Mouse (Mus musculus) heart, embryonic 12.5 days (tissue): Measurements from ENCODE around the gene Igf2r. TPM values are rescaled to one million over a fixed set of nuclear protein-coding genes. Genes with fewer than 3 reads are reported as not detected.

Source experiments
- ATAC-seq: fragments of 200-750 bp; cut with Nextera tagmentation; 2 replicates; pipeline ENCODE4 v1.8.0; 2017; ENCODE audit warnings: moderate TSS enrichment, moderate library complexity; ENCODE audit not compliant: insufficient number of reproducible peaks, low FRiP score
- H3K27ac ChIP-seq: fragments of 300-500 bp; sonication (generic); 2 replicates; pipeline ENCODE4 v1.5.1; 2016; ENCODE audit warnings: mild to moderate bottlenecking, moderate library complexity; ENCODE audit not compliant: poor library complexity, severe bottlenecking
- H3K27me3 ChIP-seq: fragments of 300-500 bp; sonication (generic); replicated peaks from 2 replicates; pipeline ENCODE4 v1.6.1; 2016; ENCODE audit warnings: mild to moderate bottlenecking, moderate library complexity
- H3K36me3 ChIP-seq: fragments of 300-500 bp; sonication (generic); 2 replicates; pipeline ENCODE4 v1.6.1; 2016; ENCODE audit warnings: mild to moderate bottlenecking, moderate library complexity
- H3K4me1 ChIP-seq: fragments of 300-500 bp; sonication (generic); replicated peaks from 2 replicates; pipeline ENCODE4 v1.6.1; 2016; ENCODE audit warnings: mild to moderate bottlenecking
- H3K4me2 ChIP-seq: fragments of 300-500 bp; sonication (generic); 2 replicates; pipeline ENCODE4 v1.6.1; 2016; ENCODE audit warnings: mild to moderate bottlenecking, moderate library complexity
- H3K4me3 ChIP-seq: fragments of 300-500 bp; sonication (generic); 2 replicates; pipeline ENCODE4 v1.5.1; 2016; ENCODE audit warnings: mild to moderate bottlenecking
- H3K9ac ChIP-seq: fragments of 300-500 bp; sonication (generic); 2 replicates; pipeline ENCODE4 v1.6.1; 2016; ENCODE audit warnings: mild to moderate bottlenecking, moderate library complexity
- H3K9me3 ChIP-seq: fragments of 300-500 bp; sonication (generic); replicated peaks from 2 replicates; pipeline ENCODE4 v1.6.1; 2016; ENCODE audit warnings: mild to moderate bottlenecking, moderate library complexity
- WGBS: fragments of 180-500 bp; shearing (Covaris S2); methylation state at CpG from one replicate; pipeline ENCODE4 v1.1.7; 2016; 5-methylcytosine and 5-hydroxymethylcytosine counted together
- polyA plus RNA-seq: library from polyadenylated mRNA; unstranded; fragments of >200 nt; fragmentation: Nextera tagmentation; extraction: Ambion mirVana; gene quantifications from 2 replicates; pipeline ENCODE4 v1.2.1, GENCODE M21; 2016

The Igf2r gene
- polyA plus RNA-seq, 1 experiment from 2014 or later: 293 TPM

- Histone ChIP-seq H3K27ac (peak overlapping the region; percentile 88), H3K9ac (no peak overlapping the region)
- ATAC-seq: peak; percentile 87
Observed at GRCm38 (mm10) chr17:12668478-12669362, 100.7 kb downstream of the Igf2r start.

GRCm38 (mm10) chr17:12664156-12664555 lies 105.3 kb downstream of the Igf2r start:
- WGBS: 66% methylated on average over 8 of the region's 8 CpGs
- Histone ChIP-seq H3K27me3 (no peaks in the 10 kb centered on the region), H3K9me3 (no peaks in the 10 kb centered on the region), H3K4me2 (no peak overlapping the region), H3K36me3 (no peaks in the 10 kb centered on the region), H3K4me3 (no peak overlapping the region), H3K4me1 (peaks cover 42% of the 10 kb centered on the region), H3K27ac (0 out of 2 replicates have a peak overlapping the region, but pooled peaks have one; percentile 8), H3K9ac (no peak overlapping the region)
- ATAC-seq: no peak

More at GRCm38 (mm10) chr17:12668478-12669362, 100.7 kb downstream of the Igf2r start:
- Histone ChIP-seq H3K4me1 (peaks cover 43% of the 10 kb centered on the region), H3K36me3 (no peaks in the 10 kb centered on the region), H3K4me3 (no peak overlapping the region), H3K9me3 (no peaks in the 10 kb centered on the region), H3K4me2 (0 out of 2 replicates have a peak overlapping the region, but pooled peaks have one; percentile 13), H3K27me3 (no peaks in the 10 kb centered on the region)
- 8% methylated on average over 7 of the region's 7 CpGs for WGBS

GRCm38 (mm10) chr17:12660572-12661260 lies 108.7 kb downstream of the Igf2r start:
- ATAC-seq: no peak
- Histone ChIP-seq H3K4me3 (no peak overlapping the region), H3K27me3 (no peaks in the 10 kb centered on the region), H3K36me3 (no peaks in the 10 kb centered on the region), H3K9ac (no peak overlapping the region), H3K4me1 (peaks cover 19% of the 10 kb centered on the region), H3K9me3 (no peaks in the 10 kb centered on the region), H3K27ac (no peak overlapping the region), H3K4me2 (no peak overlapping the region)
- WGBS: 64% methylated on average over 13 of the region's 13 CpGs

- no peak for ATAC-seq
- H3K9ac ChIP-seq: no peak overlapping the region
- no peaks in the 10 kb centered on the region for H3K9me3 ChIP-seq
- WGBS: 89% methylated on average over 10 of the region's 10 CpGs
- H3K4me3 ChIP-seq: no peak overlapping the region
- no peak overlapping the region for H3K4me2 ChIP-seq
- H3K36me3 ChIP-seq: no peaks in the 10 kb centered on the region
- H3K4me1 ChIP-seq: peaks cover 15% of the 10 kb centered on the region
- H3K27me3 ChIP-seq: no peaks in the 10 kb centered on the region
- H3K27ac ChIP-seq: no peak overlapping the region
Observed at GRCm38 (mm10) chr17:12659233-12659632, 110.2 kb downstream of the Igf2r start.

- no peaks in the 10 kb centered on the region for H3K36me3 ChIP-seq
- H3K4me2 ChIP-seq: no peak overlapping the region
- H3K27ac ChIP-seq: no peak overlapping the region
- H3K9me3 ChIP-seq: no peaks in the 10 kb centered on the region
- H3K4me3 ChIP-seq: no peak overlapping the region
- 82% methylated on average over 7 of the region's 7 CpGs for WGBS
- no peaks in the 10 kb centered on the region for H3K27me3 ChIP-seq
- H3K4me1 ChIP-seq: peaks cover 10% of the 10 kb centered on the region
- no peak overlapping the region for H3K9ac ChIP-seq
- ATAC-seq: no peak
Observed at GRCm38 (mm10) chr17:12658784-12659183, 110.7 kb downstream of the Igf2r start.

- no peak overlapping the region for H3K4me2 ChIP-seq
- no peaks in the 10 kb centered on the region for H3K9me3 ChIP-seq
- 0 out of 2 replicates have a peak, but pooled peaks cover 10% of the 10 kb centered on the region for H3K4me1 ChIP-seq
- H3K36me3 ChIP-seq: no peaks in the 10 kb centered on the region
- H3K4me3 ChIP-seq: no peak overlapping the region
- WGBS: 73% methylated on average over 7 of the region's 7 CpGs
- no peaks in the 10 kb centered on the region for H3K27me3 ChIP-seq
- no peak overlapping the region for H3K27ac ChIP-seq
- no peak overlapping the region for H3K9ac ChIP-seq
- ATAC-seq: no peak
Observed at GRCm38 (mm10) chr17:12655826-12656225, 113.6 kb downstream of the Igf2r start.

DNA sequence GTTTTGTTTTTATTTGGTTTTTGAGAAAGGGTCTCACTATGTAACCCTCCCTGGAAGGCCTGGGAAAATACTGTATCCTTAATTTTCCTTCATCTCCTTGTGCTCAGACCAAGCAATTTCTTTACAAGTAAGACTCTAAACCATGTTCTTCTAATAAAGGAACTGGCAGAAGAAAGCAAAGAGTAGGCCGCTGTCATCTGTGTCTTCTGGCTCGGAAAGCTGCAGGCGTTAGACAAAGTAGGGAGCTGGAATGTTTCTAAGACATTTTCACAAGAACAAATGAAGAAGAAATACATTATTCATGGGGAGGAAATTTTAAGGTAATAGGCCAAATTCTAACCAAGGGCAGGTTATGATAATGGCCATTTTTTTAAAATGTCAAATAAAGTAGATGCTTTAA lies 115.4 kb downstream of the Igf2r start:
- no peaks in the 10 kb centered on the region for H3K36me3 ChIP-seq
- H3K27ac ChIP-seq: no peak overlapping the region
- WGBS: 83% methylated on average over 3 of the region's 3 CpGs
- H3K9ac ChIP-seq: no peak overlapping the region
- ATAC-seq: no peak
- no peaks in the 10 kb centered on the region for H3K27me3 ChIP-seq
- 0 out of 2 replicates have a peak, but pooled peaks cover 10% of the 10 kb centered on the region for H3K4me1 ChIP-seq
- no peak overlapping the region for H3K4me3 ChIP-seq
- no peaks in the 10 kb centered on the region for H3K9me3 ChIP-seq
- no peak overlapping the region for H3K4me2 ChIP-seq

GRCm38 (mm10) chr17:12652604-12653003 lies 116.9 kb downstream of the Igf2r start:
- Histone ChIP-seq H3K4me1 (0 out of 2 replicates have a peak, but pooled peaks cover 10% of the 10 kb centered on the region), H3K9me3 (no peaks in the 10 kb centered on the region), H3K36me3 (no peaks in the 10 kb centered on the region), H3K9ac (no peak overlapping the region), H3K27ac (no peak overlapping the region), H3K4me2 (no peak overlapping the region), H3K27me3 (no peaks in the 10 kb centered on the region), H3K4me3 (no peak overlapping the region)
- 50% methylated on average over 11 of the region's 11 CpGs for WGBS
- ATAC-seq: no peak

DNA sequence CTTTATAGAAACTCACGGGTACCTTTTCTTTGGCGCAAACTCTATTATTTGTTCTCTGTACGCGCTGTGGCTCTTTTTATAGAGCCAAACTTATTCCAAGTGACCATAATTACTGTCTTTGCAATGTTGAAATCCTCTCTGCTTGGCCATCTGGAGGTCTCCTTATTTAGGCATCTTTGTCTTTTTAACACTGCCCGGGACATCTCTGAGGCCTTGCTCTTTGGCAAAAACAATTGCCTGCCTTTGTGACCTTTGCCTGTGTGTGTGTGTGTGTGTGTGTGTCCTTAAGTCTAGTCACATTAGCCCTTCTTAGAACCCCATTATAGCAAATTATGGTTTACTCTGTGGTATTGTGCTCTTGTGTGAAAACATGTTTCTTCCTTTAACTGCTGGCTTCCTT lies 124.0 kb downstream of the Igf2r start:
- 94% methylated on average over 5 of the region's 5 CpGs for WGBS
- Histone ChIP-seq H3K9ac (no peak overlapping the region), H3K4me1 (no peaks in the 10 kb centered on the region), H3K27ac (no peak overlapping the region), H3K27me3 (no peaks in the 10 kb centered on the region), H3K36me3 (peaks cover 8% of the 10 kb centered on the region; the same call in 1 of the 2 replicates), H3K9me3 (no peaks in the 10 kb centered on the region), H3K4me3 (no peak overlapping the region), H3K4me2 (no peak overlapping the region)
- ATAC-seq: no peak

- ATAC-seq: no peak
- Histone ChIP-seq H3K4me3 (no peak overlapping the region), H3K27me3 (peaks cover 10% of the 10 kb centered on the region; the same call in 1 of the 2 replicates), H3K9me3 (no peaks in the 10 kb centered on the region; the same call in 1 of the 2 replicates), H3K36me3 (peaks cover 8% of the 10 kb centered on the region; the same call in 1 of the 2 replicates), H3K4me1 (no peaks in the 10 kb centered on the region), H3K4me2 (no peak overlapping the region), H3K9ac (no peak overlapping the region), H3K27ac (no peak overlapping the region)
- 63% methylated on average over 4 of the region's 4 CpGs for WGBS
Observed at GRCm38 (mm10) chr17:12641087-12641486, 128.4 kb downstream of the Igf2r start.

DNA sequence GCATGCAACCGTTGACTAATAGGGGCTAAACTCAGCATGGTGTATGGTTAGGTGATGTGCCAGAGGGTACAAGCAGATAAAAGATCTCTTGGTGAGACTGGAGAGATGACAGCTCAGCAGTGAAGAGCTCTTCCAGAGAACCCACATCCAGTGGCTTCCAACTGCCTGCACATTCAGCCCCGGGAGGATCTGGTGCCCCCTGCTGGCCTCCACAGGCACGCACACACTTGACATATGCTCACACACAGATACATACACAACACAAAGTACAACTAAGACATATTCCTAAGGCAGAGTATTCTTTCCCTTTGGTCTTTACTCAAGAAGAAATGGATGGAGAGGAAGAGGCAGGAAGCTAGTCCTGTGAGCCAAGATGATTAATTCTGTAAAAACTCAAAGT lies 129.9 kb downstream of the Igf2r start:
- 93% methylated on average over 3 of the region's 3 CpGs for WGBS
- ATAC-seq: no peak
- H3K4me3 ChIP-seq: no peak overlapping the region
- no peak overlapping the region for H3K27ac ChIP-seq
- peaks cover 6% of the 10 kb centered on the region; the same call in 1 of the 2 replicates for H3K36me3 ChIP-seq
- no peaks in the 10 kb centered on the region; the same call in 1 of the 2 replicates for H3K9me3 ChIP-seq
- H3K4me1 ChIP-seq: no peaks in the 10 kb centered on the region
- no peak overlapping the region for H3K4me2 ChIP-seq
- H3K27me3 ChIP-seq: peaks cover 15% of the 10 kb centered on the region; the same call in 1 of the 2 replicates
- no peak overlapping the region for H3K9ac ChIP-seq
